8 mouse cellular contexts compared by ENCODE assay signal in the genomic region with DNA sequence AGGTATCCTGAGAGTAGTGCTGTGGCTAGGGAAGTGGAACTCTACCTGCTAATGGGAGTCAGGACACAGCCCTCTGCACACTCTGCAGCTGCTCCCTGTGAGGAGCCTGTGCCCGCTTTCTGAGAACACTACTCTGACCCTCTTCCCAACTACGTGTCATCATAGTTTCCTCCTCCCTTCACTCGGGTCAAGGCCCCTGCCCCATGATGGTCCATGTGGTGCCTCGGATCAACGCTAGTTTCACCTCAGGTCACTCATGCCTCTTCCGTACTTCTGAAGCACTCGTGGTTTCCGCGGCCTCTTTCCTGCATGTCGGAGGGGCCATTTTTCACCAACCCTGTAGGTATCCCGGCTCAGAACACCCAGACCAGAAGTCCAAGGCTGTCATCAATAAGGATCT. TPM values are rescaled to one million over a fixed set of nuclear protein-coding genes. Genes with fewer than 3 reads are reported as not detected.
DNase-seq lines count a peak whose midpoint lies in the region; ATAC-seq and TF ChIP-seq lines count a peak whose summit lies in the region.

No protein-coding gene starts in this region.

- H3K27me3 ChIP-seq in kidney, postnatal 0 days (ENCODE audit: insufficient read depth, low read length) = no peaks in the 10 kb centered on the region
- H3K27me3 ChIP-seq in embryonic facial prominence, embryonic 13.5 days = no peaks in the 10 kb centered on the region
- no peaks in the 10 kb centered on the region for H3K27me3 ChIP-seq in intestine, postnatal 0 days (replicated peaks; ENCODE audit: control insufficient read depth, insufficient read depth, low read length)
- no peaks in the 10 kb centered on the region for H3K27me3 ChIP-seq in neural tube, embryonic 12.5 days (replicated peaks)

- peak overlapping the region; percentile 91 for H3K4me2 ChIP-seq in kidney, postnatal 0 days (ENCODE audit: low read length)
- peak overlapping the region; percentile 90 for H3K4me2 ChIP-seq in embryonic facial prominence, embryonic 13.5 days
- H3K4me2 ChIP-seq in intestine, postnatal 0 days (replicated peaks; ENCODE audit: low read depth) = peak overlapping the region; percentile 90
- H3K4me2 ChIP-seq in neural tube, embryonic 12.5 days (replicated peaks) = peak overlapping the region; percentile 82

- TF ChIP-seq CTCF in kidney, postnatal 0 days (IDR thresholded peaks at IDR 0.05; ENCODE audit: low read depth) = no peak
- TF ChIP-seq CTCF in intestine, postnatal 0 days (IDR thresholded peaks at IDR 0.05; ENCODE audit: low read depth) = no peak

- WGBS in kidney, postnatal 0 days = 0% methylated on average over 11 of the region's 11 CpGs
- WGBS in embryonic facial prominence, embryonic 13.5 days = 1% methylated on average over 11 of the region's 11 CpGs
- 0% methylated on average over 11 of the region's 11 CpGs for WGBS in intestine, postnatal 0 days
- 4% methylated on average over 11 of the region's 11 CpGs for WGBS in neural tube, embryonic 12.5 days

- peak overlapping the region; percentile 66 for H3K9ac ChIP-seq in kidney, postnatal 0 days (ENCODE audit: low read depth, low read length)
- H3K9ac ChIP-seq in embryonic facial prominence, embryonic 13.5 days = peak overlapping the region; percentile 71
- peak overlapping the region; percentile 42; the same call in 1 of the 2 replicates for H3K9ac ChIP-seq in intestine, postnatal 0 days (ENCODE audit: low read depth, low read length)
- peak overlapping the region; percentile 71; the same call in 1 of the 2 replicates for H3K9ac ChIP-seq in neural tube, embryonic 12.5 days

- 0 out of 2 replicates have a peak, but pooled peaks cover 15% of the 10 kb centered on the region for H3K36me3 ChIP-seq in kidney, postnatal 0 days (ENCODE audit: insufficient read depth, low read length)
- peaks cover 24% of the 10 kb centered on the region for H3K36me3 ChIP-seq in embryonic facial prominence, embryonic 13.5 days
- H3K36me3 ChIP-seq in intestine, postnatal 0 days (ENCODE audit: control insufficient read depth, insufficient read depth) = peaks cover 15% of the 10 kb centered on the region
- peaks cover 28% of the 10 kb centered on the region for H3K36me3 ChIP-seq in neural tube, embryonic 12.5 days

- H3K27ac ChIP-seq in kidney, postnatal 0 days = no peak overlapping the region
- peak overlapping the region; percentile 8; the same call in 1 of the 2 replicates for H3K27ac ChIP-seq in embryonic facial prominence, embryonic 13.5 days
- no peak overlapping the region for H3K27ac ChIP-seq in intestine, postnatal 0 days (ENCODE audit: low read depth, low read length)
- no peak overlapping the region for H3K27ac ChIP-seq in neural tube, embryonic 12.5 days

- peak overlapping the region; percentile 51 for H3K4me3 ChIP-seq in kidney, postnatal 0 days (replicated peaks; ENCODE audit: low read depth, low read length)
- peak overlapping the region; percentile 71 for H3K4me3 ChIP-seq in embryonic facial prominence, embryonic 13.5 days
- H3K4me3 ChIP-seq in intestine, postnatal 0 days (ENCODE audit: low read depth, low read length) = peak overlapping the region; percentile 50
- peak overlapping the region; percentile 65 for H3K4me3 ChIP-seq in neural tube, embryonic 12.5 days

- no peaks in the 10 kb centered on the region for H3K4me1 ChIP-seq in kidney, postnatal 0 days (replicated peaks; ENCODE audit: insufficient read depth, low read length)
- peaks cover 20% of the 10 kb centered on the region; the same call in 1 of the 2 replicates for H3K4me1 ChIP-seq in embryonic facial prominence, embryonic 13.5 days
- peaks cover 4% of the 10 kb centered on the region; the same call in 1 of the 2 replicates for H3K4me1 ChIP-seq in intestine, postnatal 0 days (replicated peaks; ENCODE audit: control insufficient read depth, insufficient read depth, low read length)
- peaks cover 24% of the 10 kb centered on the region for H3K4me1 ChIP-seq in neural tube, embryonic 12.5 days

- no peak for ATAC-seq in kidney, postnatal 0 days (replicated peaks; ENCODE audit: low FRiP score, low read depth)
- peak; percentile 44; the same call in 1 of the 2 replicates for ATAC-seq in embryonic facial prominence, embryonic 13.5 days (ENCODE audit: insufficient number of reproducible peaks, insufficient read depth, low FRiP score, low TSS enrichment, low read depth)
- no peak; the same call in 1 of the 2 replicates for ATAC-seq in intestine, postnatal 0 days
- ATAC-seq in neural tube, embryonic 12.5 days (ENCODE audit: low FRiP score, low read depth) = no peak; the same call in 1 of the 2 replicates

- no peaks in the 10 kb centered on the region for H3K9me3 ChIP-seq in kidney, postnatal 0 days (replicated peaks; ENCODE audit: low read length)
- no peaks in the 10 kb centered on the region for H3K9me3 ChIP-seq in embryonic facial prominence, embryonic 13.5 days
- no peaks in the 10 kb centered on the region for H3K9me3 ChIP-seq in intestine, postnatal 0 days (ENCODE audit: control insufficient read depth)
- no peaks in the 10 kb centered on the region for H3K9me3 ChIP-seq in neural tube, embryonic 12.5 days

- DNase-seq in kidney, postnatal 0 days (ENCODE audit: low spot score) = no peak
- no peak for DNase-seq in kidney, postnatal 25 days
- no peak for DNase-seq in layer of hippocampus, adult 11-12 months (ENCODE audit: low spot score)
- DNase-seq in layer of hippocampus, adult 9-10 months (ENCODE audit: low spot score) = no peak
- DNase-seq in spleen, postnatal 14 days (ENCODE audit: low spot score in 2 of 2) = no peak

RNA-seq across cellular contexts. Expression of a gene that starts 0.5 kb away (rescaled TPM):
- 13.0 and 16.6 TPM in 2 replicates for polyA plus RNA-seq in kidney, postnatal 0 days (2015; fragmentation: Nextera tagmentation; extraction: Ambion mirVana)
- polyA plus RNA-seq in embryonic facial prominence, embryonic 13.5 days (2015; fragmentation: Nextera tagmentation; extraction: Ambion mirVana) = 37.3 and 39.0 TPM in 2 replicates
- polyA plus RNA-seq in intestine, postnatal 0 days (2015; fragmentation: Nextera tagmentation; extraction: Ambion mirVana) = 13.7 and 15.3 TPM in 2 replicates
- 51.9 and 58.0 TPM in 2 replicates for polyA plus RNA-seq in neural tube, embryonic 12.5 days (2016; fragmentation: Nextera tagmentation; extraction: Ambion mirVana)

RNA-seq across cellular contexts. Expression of a gene that starts 31.1 kb away (rescaled TPM):
- not detected in 2 replicates for polyA plus RNA-seq in kidney, postnatal 0 days (2015; fragmentation: Nextera tagmentation; extraction: Ambion mirVana)
- polyA plus RNA-seq in embryonic facial prominence, embryonic 13.5 days (2015; fragmentation: Nextera tagmentation; extraction: Ambion mirVana) = not detected in 2 replicates
- polyA plus RNA-seq in intestine, postnatal 0 days (2015; fragmentation: Nextera tagmentation; extraction: Ambion mirVana) = not detected in 2 replicates
- polyA plus RNA-seq in neural tube, embryonic 12.5 days (2016; fragmentation: Nextera tagmentation; extraction: Ambion mirVana) = not detected in 2 replicates

RNA-seq across cellular contexts. Expression of a gene that starts 44.5 kb away (rescaled TPM):
- polyA plus RNA-seq in kidney, postnatal 0 days (2015; fragmentation: Nextera tagmentation; extraction: Ambion mirVana) = 0.20 and 0.38 TPM in 2 replicates
- 0.73 TPM in 1 of 2 replicates, not detected in the other for polyA plus RNA-seq in embryonic facial prominence, embryonic 13.5 days (2015; fragmentation: Nextera tagmentation; extraction: Ambion mirVana)
- 0.83 and 1.2 TPM in 2 replicates for polyA plus RNA-seq in intestine, postnatal 0 days (2015; fragmentation: Nextera tagmentation; extraction: Ambion mirVana)
- polyA plus RNA-seq in neural tube, embryonic 12.5 days (2016; fragmentation: Nextera tagmentation; extraction: Ambion mirVana) = 0.34 TPM in 1 of 2 replicates, not detected in the other
